ENCODE assay signal across 17 mouse cellular contexts in the genomic region with DNA sequence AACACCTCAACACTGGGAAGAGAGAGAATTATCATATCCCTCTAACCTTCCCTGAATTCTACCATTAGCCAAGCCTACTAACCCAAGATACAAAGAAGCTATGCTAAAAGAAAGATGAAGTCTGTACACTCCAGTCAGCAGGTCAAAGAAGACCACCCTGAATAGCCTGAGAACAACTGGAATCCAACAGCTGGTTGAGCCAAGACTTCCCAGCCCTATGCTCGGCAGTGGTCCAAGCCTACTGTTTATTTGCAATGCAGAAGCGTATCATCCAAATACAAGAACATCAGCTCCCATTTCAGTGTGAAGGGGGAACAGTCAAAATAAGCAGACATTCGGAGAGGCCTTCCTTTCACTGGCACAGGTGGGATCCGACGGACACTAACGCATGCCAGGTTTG. TPM values are rescaled to one million over a fixed set of nuclear protein-coding genes. Genes with fewer than 3 reads are reported as not detected.
DNase-seq lines count a peak whose midpoint lies in the region; ATAC-seq lines count a peak whose summit lies in the region.
"Had no signal": no experiment of that assay in that cellular context is flagged by ENCODE, and none has a peak within 500 bp of the region (broad histone marks: within the 10 kb centered on the region; RNA-seq: fewer than 3 reads in every experiment).

No protein-coding gene starts in this region.

- no peak overlapping the region for H3K4me3 ChIP-seq in kidney, embryonic 15.5 days (replicated peaks)
- H3K4me3 ChIP-seq: hindbrain, embryonic 15.5 days; limb, embryonic 12.5 days had no signal

- no peaks in the 10 kb centered on the region for H3K9me3 ChIP-seq in kidney, embryonic 15.5 days (replicated peaks)
- H3K9me3 ChIP-seq: hindbrain, embryonic 15.5 days; limb, embryonic 12.5 days had no signal

- H3K27me3 ChIP-seq in kidney, embryonic 15.5 days = no peaks in the 10 kb centered on the region; the same call in 1 of the 2 replicates
- H3K27me3 ChIP-seq: hindbrain, embryonic 15.5 days; limb, embryonic 12.5 days had no signal

- no peaks in the 10 kb centered on the region for H3K36me3 ChIP-seq in kidney, embryonic 15.5 days
- H3K36me3 ChIP-seq: hindbrain, embryonic 15.5 days had no signal

- H3K4me1 ChIP-seq in kidney, embryonic 15.5 days = no peaks in the 10 kb centered on the region; the same call in 1 of the 2 replicates
- H3K4me1 ChIP-seq: hindbrain, embryonic 15.5 days had no signal

- H3K4me2 ChIP-seq in kidney, embryonic 15.5 days = no peak overlapping the region
- H3K4me2 ChIP-seq: hindbrain, embryonic 15.5 days; limb, embryonic 12.5 days had no signal

- H3K9ac ChIP-seq in kidney, embryonic 15.5 days = no peak overlapping the region
- H3K9ac ChIP-seq: hindbrain, embryonic 15.5 days; limb, embryonic 12.5 days; liver, embryonic 14.5 days had no signal

- ATAC-seq in kidney, embryonic 15.5 days (replicated peaks; ENCODE audit: low FRiP score) = no peak
- ATAC-seq: activated CD4-positive, CD25-positive, alpha-beta regulatory T cell, adult 4 months had no signal

- DNase-seq in heart, adult 18-20 months = peak; percentile 14 to 24
- DNase-seq in heart, adult 8-10 months (ENCODE audit: low spot score) = no peak
- DNase-seq in kidney, postnatal 36 days = peak; percentile 3 to 5
- DNase-seq in urinary bladder, postnatal 14 days (ENCODE audit: low spot score) = peak; percentile 3
- no peak for DNase-seq in urinary bladder, adult 2 months (ENCODE audit: low spot score)
- DNase-seq in testis, postnatal 14 days (ENCODE audit: low spot score) = peak; percentile 3
- DNase-seq in thymus, postnatal 10 days (ENCODE audit: low spot score in 2 of 2) = no peak
- DNase-seq: adrenal gland, postnatal 36 days; cerebellum, adult 2 months; layer of hippocampus, adult 9-11 months; thymus, postnatal 14 days had no signal

- 80% methylated on average over 6 of the region's 6 CpGs for WGBS in kidney, embryonic 15.5 days

- no peak overlapping the region for H3K27ac ChIP-seq in kidney, embryonic 15.5 days
- H3K27ac ChIP-seq: hindbrain, embryonic 15.5 days; limb, embryonic 12.5 days; liver, embryonic 14.5 days had no signal

RNA-seq across cellular contexts. Expression of a gene that starts 56.3 kb away (rescaled TPM):
- total RNA-seq in heart, adult 18-20 months (2021) = 10 to 100 TPM; 10.3 to 17.4 TPM
- 10 to 100 TPM in 3 of 4 experiments, 1 to 10 TPM in 1; 8.2 to 19.0 (median 11.4) TPM for total RNA-seq in heart, adult 8-10 months (2022)
- polyA plus RNA-seq in kidney, embryonic 15.5 days (2015; fragmentation: Nextera tagmentation; extraction: Ambion mirVana) = 931 and 969 TPM in 2 replicates
- polyA plus RNA-seq in urinary bladder, adult 2 months (2012; rRNA removed) = 50.0 and 55.9 TPM in 2 replicates
- polyA plus RNA-seq: activated CD4-positive, CD25-positive, alpha-beta regulatory T cell, adult 4 months; C2C12 had no signal

Comparison
In these comparisons a context has a peak if more than half of its experiments do, and no peak if none do; other contexts are left out.
1. DNase-seq: peak in heart, adult 18-20 months (2 of 2), kidney, postnatal 36 days (2 of 2), urinary bladder, postnatal 14 days (single experiment) and testis, postnatal 14 days (single experiment); none in heart, adult 8-10 months (single experiment), urinary bladder, adult 2 months (single experiment) and thymus, postnatal 10 days (0 of 2).